Mouse (Mus musculus): ENCODE measurements around the gene Kif7.
A peak's percentile ranks its signal among the peaks of the same experiment; 100 is the strongest.

Kif7 gene

DNA sequence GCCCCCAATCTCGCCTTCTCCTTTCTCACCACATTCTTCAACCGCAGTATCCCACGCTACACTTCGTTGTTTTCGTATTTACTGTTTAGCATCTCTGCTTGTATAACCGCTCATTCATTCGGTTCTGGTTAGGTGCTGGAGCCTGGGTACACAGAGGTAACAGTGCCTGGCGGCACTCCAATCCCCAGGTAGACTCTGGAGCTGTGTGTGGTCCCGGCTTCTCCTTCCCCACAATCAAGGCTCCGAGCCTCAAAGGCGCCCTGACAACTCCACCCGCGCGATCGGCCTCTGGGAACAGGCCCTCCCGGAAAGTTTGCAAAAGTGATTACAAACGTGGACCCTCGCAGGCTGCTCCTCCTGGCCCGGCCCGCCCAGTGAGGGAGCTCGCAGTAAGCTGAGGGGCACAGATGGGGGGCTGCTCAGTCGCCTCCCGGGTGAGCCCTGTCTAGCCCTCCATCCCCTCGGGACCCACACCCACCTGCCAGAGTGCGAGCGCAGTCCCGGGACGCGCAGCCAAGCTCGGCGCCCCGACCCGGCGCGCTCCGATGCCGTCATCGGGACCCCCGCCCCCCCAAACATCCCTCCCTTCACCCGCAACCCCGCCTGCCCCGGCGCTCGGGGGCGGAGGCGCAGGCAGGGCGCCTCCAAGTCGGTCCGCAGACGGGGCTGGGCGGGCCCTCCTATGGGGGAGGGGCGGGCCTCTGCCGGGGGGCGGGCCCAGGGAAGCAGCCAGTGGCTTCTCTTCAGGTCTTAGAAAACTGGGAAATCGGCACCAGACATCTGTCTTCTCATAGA lies at the start of gene Kif7:
Gene Kif7, minus strand, starts transcription at position 534 of the 795 bp plus-strand sequence.
- peak; percentile 72 for DNase-seq (ENCODE audit: low read depth)

DNA sequence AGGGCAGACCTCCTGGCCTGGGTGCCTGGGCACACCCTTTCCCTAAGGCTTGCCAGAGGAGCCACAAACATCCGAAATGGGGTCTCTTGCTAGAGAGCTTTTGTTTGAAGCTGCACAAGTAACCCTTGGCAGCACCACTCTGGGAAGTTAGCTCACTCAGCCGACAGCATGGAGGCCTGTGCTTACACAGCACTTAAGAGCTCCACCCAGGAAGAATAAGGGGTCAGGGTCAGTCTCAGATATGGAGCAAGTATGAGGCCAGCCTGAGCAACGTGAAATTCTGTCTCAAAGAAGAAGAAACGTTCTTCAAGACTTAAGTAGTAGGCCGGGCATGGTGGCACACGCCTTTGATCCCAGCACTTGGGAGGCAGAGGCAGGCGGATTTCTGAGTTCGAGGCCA lies 46.6 kb upstream of the Kif7 start:
- no peak for DNase-seq (ENCODE audit: low read depth)

DNA sequence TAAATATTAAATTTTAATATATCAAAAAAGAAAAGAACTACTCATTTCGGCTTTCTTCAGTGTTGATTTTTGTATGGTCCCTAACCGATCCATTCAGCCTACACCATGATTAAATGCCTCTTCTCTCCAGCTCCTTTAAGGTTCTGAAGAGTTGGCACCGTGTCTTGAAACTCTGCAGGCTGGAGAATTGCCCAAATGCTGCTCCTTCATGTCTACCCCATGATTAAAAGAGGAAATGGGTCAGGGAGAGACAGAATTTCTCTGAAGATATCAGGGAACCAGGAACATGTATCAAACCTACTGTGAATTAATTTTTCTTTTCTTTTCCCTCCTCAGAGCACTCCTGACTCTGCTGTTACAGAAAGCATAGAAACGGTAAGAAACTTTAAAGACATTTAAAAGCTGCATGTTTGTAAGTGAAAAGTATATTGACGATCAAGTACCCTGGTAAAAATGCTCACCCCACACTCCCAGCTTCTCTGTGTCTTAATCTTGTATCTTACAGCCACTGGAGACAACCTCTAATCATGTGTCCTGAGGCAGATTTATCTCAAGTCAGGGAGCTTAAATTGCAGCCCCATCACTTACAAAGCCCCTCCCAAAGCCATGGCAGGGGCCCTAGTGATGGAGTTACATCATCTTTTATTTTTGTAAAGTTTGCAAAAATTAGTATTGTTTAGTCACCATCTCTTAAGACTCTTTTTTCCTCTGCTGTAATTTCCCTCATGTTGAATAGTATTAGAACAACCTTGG lies 45.8 kb upstream of the Kif7 start:
- DNase-seq (ENCODE audit: low read depth), result no peak

DNA sequence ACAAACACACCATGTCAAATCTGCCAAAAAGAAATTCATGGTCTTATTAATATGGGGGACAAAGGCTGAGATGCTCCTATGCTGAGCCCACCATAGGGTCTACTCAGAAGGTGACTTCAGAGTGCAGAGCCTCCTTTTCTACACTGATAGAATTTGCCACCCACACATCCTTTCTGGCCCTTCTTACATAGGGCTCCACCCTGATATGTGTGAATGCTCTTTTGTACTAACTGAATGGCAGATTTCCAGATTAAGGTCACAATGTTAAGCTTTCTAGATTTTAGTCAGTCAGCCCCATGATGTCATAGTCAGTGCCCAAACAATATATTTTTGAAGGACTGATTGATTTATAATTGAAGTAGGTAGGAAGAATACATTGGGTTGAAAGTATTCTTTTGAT lies 44.2 kb upstream of the Kif7 start:
- DNase-seq (ENCODE audit: low read depth), result no peak

DNA sequence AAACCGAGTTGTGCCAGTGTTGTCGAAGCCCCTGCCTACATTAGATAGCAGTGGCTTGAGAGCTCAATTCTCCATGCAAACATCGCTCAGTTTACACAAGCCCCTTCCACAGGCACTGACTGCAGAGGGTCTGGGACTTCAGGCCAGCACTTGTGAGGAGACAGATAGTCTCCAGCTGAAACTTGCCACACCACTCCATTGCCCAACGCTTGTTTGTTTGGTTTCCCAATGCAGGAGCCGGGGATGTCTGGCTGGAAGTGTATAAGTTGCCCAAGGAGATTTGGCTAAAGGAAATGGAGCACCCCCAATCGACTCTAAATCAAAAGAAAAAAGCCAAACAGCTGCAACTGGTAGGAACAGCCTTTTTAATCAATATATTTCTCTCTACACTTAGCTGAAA lies 42.7 kb upstream of the Kif7 start:
- no peak for DNase-seq (ENCODE audit: low read depth)

DNA sequence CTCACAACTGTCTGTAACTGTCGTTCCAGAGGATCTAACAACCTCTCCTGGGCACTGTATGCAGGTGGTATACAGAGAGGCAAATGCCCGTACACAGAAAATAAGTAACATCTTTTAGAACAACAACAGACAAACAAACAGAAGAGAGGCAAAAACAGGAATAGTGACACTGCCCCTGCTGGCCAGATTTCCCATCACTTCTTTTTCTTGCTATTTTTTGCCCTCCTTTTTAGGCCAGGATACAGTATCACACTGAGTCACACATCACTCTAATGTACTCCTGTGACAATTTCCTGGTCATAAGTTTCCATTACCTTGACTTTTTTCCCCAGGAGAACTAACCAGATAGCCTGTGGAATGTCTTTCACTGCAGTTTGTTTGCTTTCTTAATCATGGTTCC lies 40.8 kb upstream of the Kif7 start:
- DNase-seq (ENCODE audit: low read depth), result peak; percentile 17

DNA sequence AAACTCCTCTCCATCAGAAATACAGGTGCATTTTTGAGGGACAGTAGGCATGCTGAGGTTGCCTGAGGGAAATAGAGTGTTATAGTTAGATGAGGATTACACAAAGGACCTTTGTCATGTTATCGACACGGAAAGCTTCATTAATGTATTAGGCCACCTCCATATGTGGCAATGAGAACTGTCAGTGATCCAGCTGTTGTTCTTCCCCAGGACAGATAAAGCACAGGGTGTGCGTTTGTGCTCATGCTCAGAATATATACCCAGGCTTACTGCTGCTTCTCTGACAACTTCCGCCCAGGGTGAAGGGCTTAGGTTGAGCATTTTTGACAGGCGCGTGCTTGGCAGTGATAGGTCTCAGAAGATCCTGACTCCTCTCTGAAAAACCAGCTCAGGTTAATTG lies 34.0 kb upstream of the Kif7 start:
- DNase-seq (ENCODE audit: low read depth), result no peak

DNA sequence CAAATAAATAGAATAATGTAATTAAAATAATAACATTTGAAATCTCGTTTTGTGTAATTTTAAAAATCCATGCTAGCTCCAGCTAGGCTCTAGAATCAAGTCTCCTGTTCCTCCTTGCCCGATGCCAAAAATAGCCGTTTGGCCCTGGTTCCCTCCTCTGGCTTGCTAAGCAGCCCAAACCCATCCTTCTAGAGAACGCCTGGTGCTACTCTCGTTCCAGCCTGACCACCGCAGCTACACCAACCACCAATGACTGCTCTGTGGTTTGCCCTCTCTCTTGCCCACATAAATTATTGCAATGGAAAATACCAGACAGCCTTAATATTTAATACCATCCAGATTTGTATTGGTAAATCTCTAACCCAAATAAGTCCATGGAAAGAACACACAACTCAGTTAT lies 32.1 kb upstream of the Kif7 start:
- no peak for DNase-seq (ENCODE audit: low read depth)

DNA sequence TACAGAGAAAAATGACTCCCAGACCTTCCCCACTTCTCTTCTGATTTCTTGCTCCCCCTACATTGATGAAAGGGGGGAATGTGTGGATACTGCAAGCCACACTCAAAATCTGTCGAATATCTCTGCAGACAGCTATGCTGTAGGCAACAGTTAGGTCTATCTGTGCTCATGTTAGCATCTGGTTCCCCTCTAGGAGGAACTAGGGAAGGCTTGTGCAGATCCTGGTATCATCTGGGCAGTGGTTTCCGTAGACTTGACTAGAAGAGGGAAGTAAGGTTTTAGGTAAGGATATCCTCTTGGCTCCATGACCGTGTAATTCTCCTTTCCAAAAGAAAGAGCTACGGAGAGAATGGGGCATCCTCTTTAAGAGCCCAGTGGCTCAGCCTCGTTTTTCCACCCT lies 29.1 kb upstream of the Kif7 start:
- peak; percentile 19 for DNase-seq (ENCODE audit: low read depth)

DNA sequence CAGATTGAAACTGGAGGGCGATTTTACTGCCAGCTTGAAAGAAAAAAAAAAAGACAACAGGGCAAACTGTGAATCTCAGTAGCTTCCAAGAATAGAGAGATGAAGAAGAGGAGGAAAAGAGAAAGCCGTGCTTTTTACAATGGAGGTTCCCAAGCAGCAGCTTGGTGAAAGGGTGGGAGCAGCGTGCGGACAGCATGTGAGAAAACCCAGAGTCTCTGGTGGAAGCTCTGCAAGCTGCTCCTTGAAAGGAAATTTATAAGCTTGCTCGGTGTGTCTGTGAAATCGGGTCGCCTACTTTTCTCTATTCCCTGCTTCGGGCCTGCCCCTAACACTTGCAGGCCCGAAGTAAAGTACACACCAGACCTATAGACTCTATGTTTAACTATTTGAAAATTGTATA lies 28.5 kb upstream of the Kif7 start:
- no peak for DNase-seq (ENCODE audit: low read depth)

DNA sequence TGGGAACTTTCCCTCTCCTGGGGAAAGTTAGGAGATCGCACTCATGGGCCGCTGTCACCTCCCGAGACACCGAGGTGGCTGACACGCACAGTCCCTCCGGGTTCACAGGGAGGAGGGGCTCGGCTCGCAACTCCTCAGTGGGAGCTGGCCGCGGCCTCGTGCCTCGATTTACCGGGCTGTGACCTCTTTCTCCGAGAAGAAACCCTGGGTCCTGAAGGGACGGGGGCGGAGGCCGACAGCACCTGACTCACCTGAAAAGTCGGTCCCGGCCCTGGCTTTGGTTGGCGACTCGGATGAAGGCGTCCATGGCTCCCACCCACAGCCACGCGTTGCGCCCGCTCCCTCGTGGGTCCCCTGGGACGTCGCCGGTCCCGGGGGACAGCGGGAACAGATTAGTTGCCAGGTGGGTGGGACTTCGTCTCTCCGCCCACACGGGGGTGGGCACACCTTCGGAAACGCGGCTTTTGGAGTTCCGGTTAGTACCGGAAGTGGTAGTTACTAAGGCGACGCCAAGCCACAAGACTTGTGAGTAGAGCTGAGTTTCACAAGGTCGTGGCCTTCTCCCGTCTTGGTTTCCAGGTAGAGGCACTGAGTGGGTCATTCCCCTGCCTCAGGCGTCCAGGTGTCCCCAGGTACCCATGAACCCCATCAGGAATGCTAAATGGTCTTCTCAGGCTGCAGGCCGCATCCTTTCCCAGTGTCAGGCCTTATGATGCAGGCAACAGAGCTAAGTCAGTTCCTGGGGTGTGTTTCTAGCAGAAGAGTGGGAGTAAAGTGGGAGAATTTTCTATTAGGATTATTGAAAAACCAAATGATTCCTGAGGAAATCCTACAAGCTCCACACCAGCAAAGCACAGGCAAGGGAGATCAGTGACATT lies 27.4 kb upstream of the Kif7 start, which contains the start of the genes Pex11a and Wdr93:
Gene Pex11a, minus strand, starts transcription at position 473 of the 878 bp plus-strand sequence.
Gene Wdr93, plus strand, starts transcription at position 505 of the 878 bp plus-strand sequence.
- DNase-seq (ENCODE audit: low read depth), result peak; percentile 92

DNA sequence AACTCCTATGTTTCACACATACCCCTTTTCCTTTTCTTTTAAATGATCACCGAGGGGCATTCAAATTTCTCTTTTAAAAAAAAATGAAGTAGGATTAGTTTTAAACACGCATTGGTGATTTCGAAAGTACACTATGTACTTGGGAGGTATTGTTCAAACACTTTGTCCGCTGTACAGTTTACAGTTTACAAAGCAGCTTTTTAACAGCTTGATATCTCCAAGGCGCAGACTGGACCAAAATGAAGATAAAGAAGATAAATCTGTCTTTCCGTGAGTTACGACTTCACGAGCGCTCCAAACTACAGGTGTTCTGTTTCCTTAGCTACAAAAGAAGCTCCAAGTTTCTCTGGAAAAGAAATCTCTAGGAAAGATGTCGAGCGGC lies 26.7 kb upstream of the Kif7 start:
- peak; percentile 4 for DNase-seq (ENCODE audit: low read depth)

DNA sequence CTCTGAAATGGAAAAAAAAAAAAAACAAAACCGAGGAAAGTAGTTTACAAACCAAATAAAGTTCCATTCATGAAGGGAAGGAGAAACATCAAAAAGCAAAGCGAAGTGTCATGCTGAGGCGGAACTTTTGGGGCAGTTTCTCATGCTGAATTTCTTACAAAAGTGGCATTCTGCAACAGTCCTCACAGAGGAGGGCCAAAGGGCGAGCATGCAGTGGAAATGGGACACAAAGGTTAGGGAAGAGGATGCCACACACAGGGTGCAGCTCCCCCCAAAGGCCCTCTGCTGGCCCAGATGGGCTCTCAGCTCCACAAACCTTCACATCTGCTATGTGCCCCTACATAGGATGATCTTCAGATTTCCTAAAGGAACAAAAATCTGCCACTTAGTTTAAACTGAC lies 24.8 kb upstream of the Kif7 start:
- no peak for DNase-seq (ENCODE audit: low read depth)

DNA sequence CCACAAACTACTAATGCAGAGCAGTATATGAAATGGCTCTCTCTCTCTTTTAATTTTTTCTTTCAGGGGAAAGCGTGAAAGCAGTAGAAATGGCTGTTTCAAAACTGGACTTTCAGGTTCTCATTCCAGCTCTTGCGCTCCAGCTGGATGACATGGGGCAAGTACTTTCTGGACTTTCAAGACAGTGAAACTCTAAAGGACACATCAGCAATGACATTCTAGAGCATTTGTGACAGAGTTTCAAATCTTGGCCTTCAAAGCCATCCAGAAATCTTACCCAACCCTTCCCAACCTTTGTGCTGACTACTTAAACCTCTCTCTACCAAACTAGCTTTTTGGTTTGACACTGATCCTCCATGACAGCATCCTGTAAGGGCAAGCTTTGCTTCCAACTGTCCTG lies 23.4 kb upstream of the Kif7 start:
- DNase-seq (ENCODE audit: low read depth), result no peak

DNA sequence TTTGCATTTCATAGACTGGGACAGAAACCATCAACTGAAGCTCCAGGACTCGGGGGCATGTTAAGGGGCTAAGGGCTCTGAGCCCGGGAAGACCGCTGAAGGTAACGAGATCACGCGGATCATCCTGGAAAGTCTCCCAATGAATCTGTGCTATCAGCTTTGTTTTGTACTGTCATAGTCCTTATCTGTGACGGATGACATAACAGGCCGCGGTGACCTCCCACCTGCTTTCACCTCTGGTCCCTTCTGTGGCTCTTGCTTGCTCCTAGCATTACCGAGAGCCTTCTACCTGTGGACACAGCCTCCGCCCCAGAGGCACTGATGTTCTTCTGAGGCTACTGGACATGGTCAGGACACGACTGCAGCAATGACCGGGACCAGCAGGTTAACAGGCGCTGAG lies 21.0 kb upstream of the Kif7 start:
- DNase-seq (ENCODE audit: low read depth), result no peak

DNA sequence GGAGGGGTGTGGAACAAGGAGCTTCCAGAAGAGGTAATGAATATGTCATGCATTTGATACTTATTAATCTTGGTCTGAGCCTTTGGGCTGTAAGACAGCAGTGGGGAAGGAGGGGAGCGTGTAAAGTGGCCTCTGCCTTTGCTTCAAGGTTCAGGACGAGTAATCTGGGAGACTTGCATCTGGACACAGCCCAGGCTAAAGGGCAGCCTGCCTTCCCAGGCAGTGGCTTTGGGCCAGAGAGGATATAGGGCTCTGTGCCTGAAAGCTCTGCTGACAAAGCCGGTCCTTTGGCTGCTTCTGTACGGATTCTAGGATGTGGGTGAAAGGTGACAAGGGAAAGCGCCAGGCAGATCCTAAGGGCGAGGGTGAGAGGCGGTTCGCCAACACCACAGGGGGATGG lies 19.0 kb upstream of the Kif7 start:
- DNase-seq (ENCODE audit: low read depth), result no peak

DNA sequence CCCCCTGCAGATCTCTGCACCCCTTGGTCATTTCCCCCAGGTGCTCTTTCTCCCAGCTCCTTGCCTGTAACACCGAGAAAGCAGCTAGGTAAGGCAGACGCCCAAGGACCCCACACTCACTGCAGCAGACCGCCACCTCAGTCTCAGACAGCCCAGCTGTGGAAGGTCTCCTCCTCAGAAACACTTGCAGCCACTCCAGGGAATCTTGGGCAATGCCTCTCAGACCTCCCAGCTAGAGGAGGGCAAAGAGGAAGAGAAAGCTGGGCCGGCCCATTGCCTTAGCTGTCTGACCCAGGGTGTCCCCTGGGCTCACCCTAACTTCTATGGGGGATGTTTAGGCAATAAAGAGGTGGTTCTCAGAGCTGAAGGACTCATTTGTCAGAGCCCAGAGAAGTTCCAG lies 17.1 kb upstream of the Kif7 start, which contains the start of gene Plin1:
Gene Plin1, minus strand, starts transcription at position 282 of the 400 bp plus-strand sequence.
- DNase-seq (ENCODE audit: low read depth), result no peak

DNA sequence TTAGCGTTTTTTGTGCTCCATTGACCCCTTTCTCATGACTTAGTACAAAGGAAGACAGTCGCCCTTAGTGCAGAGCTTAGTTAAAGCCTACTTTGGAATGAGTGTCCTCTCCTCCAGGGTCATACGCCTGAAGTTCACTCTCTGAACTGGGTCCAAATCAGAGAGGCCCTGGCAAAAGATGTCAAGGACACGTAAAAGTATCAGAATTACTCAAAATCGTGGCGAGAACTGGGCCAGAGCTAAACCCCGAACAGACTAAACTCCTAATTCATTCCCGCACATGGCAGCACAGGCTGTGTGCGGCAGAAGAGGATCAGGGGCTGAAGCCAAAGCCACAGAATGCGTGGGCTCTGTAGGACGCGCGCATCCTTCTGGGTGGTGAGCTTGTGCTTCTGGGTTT lies 15.9 kb upstream of the Kif7 start:
- no peak for DNase-seq (ENCODE audit: low read depth)

DNA sequence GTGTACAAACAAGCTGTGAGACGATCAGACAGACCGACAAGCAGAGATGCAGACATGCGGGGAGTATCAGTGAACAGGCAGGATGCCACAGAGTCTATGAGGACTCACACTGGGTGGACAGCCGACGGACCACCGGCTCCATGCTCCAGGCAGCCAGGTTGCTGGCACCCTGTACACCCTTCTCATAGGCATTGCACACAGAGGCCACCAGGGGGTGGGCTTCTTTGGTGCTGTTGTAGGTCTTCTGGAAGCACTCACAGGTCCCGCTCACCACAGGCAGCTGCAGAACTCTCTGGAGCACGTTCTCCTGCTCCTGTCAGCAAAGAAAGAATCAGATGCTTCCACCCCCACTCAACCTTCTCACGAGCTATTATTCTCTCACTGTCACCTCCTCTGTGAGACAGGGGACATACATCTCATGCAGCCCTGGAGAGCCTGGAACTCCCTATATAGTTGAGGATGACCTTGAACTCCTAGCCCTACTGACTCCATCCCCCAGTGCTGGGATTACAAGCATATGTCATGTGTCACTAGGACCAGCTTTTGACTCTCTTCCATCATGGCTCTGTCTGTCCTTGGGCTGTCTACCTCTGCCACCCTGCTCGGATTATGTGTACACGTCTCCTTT lies 14.3 kb upstream of the Kif7 start:
- peak; percentile 49 for DNase-seq (ENCODE audit: low read depth)

DNA sequence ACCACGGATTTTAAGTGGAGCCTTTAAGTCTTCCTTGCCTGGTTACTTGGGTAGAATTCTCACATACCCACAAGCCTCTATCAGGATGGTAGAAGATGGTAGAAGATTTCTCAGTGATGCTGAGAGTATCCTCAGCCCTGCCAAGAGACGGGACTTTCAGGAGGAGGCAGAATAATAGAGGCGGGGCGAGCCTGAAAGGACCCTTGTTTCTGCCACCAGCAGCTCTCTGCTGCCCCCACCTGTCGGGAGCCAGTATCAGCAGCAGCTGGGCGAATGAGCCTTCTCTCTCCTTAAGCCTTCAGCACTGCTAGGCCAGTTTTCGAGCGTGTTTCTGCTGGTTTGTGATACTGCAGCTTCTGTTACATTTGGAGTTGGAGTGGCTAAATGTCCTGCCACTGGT lies 13.6 kb upstream of the Kif7 start:
- DNase-seq (ENCODE audit: low read depth), result peak; percentile 63

DNA sequence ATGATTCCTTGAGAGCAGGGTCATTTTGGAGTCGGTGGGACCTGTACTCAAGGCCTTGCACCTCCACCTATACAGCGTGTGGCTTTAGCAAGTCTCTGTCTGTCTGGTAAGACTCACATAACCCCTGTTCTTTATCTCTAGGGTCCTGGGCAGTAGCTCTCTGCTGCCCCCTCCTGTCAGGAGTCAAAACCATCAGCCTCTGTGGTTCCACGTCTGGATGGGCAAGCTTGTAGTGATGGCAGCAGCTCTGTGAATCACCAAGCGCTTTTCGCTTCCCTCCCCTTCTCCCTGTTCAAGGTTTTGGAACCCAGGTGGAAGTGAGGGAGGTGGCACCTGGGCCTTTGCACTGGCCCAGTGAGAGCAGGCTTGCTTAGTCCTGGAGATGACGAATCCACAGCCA lies 12.7 kb upstream of the Kif7 start:
- DNase-seq (ENCODE audit: low read depth), result peak; percentile 81

DNA sequence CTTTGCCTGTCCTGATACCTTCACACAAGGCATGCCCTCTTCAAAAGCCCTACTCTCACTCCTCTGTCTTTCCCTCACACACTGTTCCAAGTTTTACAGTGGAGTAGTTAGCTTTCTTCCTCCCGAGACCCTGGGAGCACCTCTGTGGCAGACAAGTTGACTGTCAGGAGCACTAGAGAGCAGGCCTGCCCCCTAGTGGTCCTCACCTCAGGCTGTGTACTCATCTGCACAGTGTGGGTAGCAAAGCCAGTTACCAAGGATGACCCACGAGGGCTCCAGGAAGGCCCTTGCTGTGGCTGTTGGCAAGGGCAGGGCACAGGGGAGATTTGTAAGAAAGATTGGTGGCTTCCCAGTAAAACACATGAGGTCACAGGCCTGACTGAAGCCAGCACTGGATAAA lies 11.6 kb upstream of the Kif7 start:
- peak; percentile 63 for DNase-seq (ENCODE audit: low read depth)

All from 416B (cell line).